Mouse (Mus musculus) intestine, embryonic 15.5 days (tissue): Measurements from ENCODE around the gene Vps8. TPM values are rescaled to one million over a fixed set of nuclear protein-coding genes. Genes with fewer than 3 reads are reported as not detected.

Source experiments
- ATAC-seq: fragments of 200-750 bp; cut with Nextera tagmentation; 2 replicates; pipeline ENCODE4 v1.8.0; 2017; ENCODE audit warnings: moderate TSS enrichment, moderate library complexity
- H3K27ac ChIP-seq: fragments of 300-500 bp; sonication (generic); 2 replicates; pipeline ENCODE4 v1.5.1; 2015; ENCODE audit warnings: mild to moderate bottlenecking, inconsistent platforms
- H3K27me3 ChIP-seq: fragments of 300-500 bp; sonication (generic); replicated peaks from 2 replicates; pipeline ENCODE4 v1.6.1; 2015; ENCODE audit warnings: inconsistent platforms
- H3K36me3 ChIP-seq: fragments of 300-500 bp; sonication (generic); 2 replicates; pipeline ENCODE4 v1.6.1; 2015; ENCODE audit warnings: inconsistent platforms
- H3K4me1 ChIP-seq: fragments of 300-500 bp; sonication (generic); replicated peaks from 2 replicates; pipeline ENCODE4 v1.6.1; 2015; ENCODE audit warnings: inconsistent platforms
- H3K4me2 ChIP-seq: fragments of 300-500 bp; sonication (generic); replicated peaks from 2 replicates; pipeline ENCODE4 v1.6.1; 2015; ENCODE audit warnings: mild to moderate bottlenecking, inconsistent platforms
- H3K4me3 ChIP-seq: fragments of 300-500 bp; sonication (generic); replicated peaks from 2 replicates; pipeline ENCODE4 v1.5.1; 2015; ENCODE audit warnings: inconsistent platforms
- H3K9ac ChIP-seq: fragments of 300-500 bp; sonication (generic); 2 replicates; pipeline ENCODE4 v1.6.1; 2015; ENCODE audit warnings: inconsistent platforms
- H3K9me3 ChIP-seq: fragments of 300-500 bp; sonication (generic); 2 replicates; pipeline ENCODE4 v1.6.1; 2016; ENCODE audit warnings: inconsistent platforms
- WGBS: fragments of 180-500 bp; shearing (Covaris S2); methylation state at CpG from one replicate; pipeline ENCODE4 v1.1.7; 2015; 5-methylcytosine and 5-hydroxymethylcytosine counted together
- polyA plus RNA-seq: library from polyadenylated mRNA; unstranded; fragments of >200 nt; fragmentation: Nextera tagmentation; extraction: Ambion mirVana; gene quantifications from 2 replicates; pipeline ENCODE4 v1.2.1, GENCODE M21; 2015

Gene Vps8
- polyA plus RNA-seq, 1 experiment from 2014 or later: 13.9 TPM

DNA sequence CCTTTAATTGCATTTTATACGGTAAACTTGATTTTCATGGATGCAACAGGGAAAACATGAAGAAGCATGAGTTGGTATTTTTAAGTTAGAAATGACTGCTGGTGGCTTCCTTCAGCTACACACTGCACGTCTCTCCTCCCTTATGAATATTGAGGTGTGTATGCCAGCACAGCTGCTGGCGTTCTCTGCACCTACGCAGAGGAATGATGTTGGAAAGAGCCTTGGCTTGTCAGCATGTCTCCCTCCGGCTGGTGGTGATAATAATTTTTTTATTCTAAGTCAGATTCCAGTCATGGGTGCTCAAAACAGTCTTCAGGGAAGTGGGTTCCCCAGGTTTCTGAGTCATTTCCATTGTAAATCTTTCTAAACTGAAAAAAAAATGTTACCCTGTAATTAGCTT, 25.5 kb downstream of the Vps8 start:
- Histone ChIP-seq H3K27ac (no peak overlapping the region), H3K4me1 (0 out of 2 replicates have a peak, but pooled peaks cover 2% of the 10 kb centered on the region), H3K36me3 (no peaks in the 10 kb centered on the region), H3K27me3 (no peaks in the 10 kb centered on the region), H3K9me3 (no peaks in the 10 kb centered on the region), H3K9ac (no peak overlapping the region), H3K4me2 (no peak overlapping the region), H3K4me3 (no peak overlapping the region)
- WGBS: 93% methylated on average over 5 of the region's 5 CpGs
- ATAC-seq: no peak

DNA sequence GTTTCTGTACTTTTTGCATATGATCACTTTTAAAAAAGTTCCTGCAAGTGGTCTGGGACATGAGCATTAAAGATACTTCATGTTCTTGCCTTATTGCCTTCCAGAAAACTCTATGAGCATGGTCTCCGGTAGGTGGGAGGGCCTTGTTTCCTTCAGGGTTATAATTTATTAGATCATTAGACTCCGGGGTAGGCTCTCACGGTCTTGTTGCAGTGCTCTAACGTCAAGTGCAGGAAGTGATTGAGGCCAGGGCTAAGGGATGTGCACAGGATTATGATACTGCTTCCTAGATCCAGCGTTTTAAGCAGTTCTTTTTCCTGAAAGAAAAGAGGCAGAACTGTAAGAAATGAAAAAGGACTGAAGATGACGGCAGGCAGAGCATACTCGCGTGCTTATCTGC, 27.0 kb downstream of the Vps8 start:
- no peaks in the 10 kb centered on the region for H3K9me3 ChIP-seq
- ATAC-seq: no peak
- H3K9ac ChIP-seq: no peak overlapping the region
- no peaks in the 10 kb centered on the region for H3K36me3 ChIP-seq
- 0 out of 2 replicates have a peak, but pooled peaks cover 2% of the 10 kb centered on the region for H3K4me1 ChIP-seq
- H3K27me3 ChIP-seq: no peaks in the 10 kb centered on the region
- 30% methylated on average over 8 of the region's 8 CpGs for WGBS
- H3K4me3 ChIP-seq: no peak overlapping the region
- H3K27ac ChIP-seq: no peak overlapping the region
- H3K4me2 ChIP-seq: no peak overlapping the region

DNA sequence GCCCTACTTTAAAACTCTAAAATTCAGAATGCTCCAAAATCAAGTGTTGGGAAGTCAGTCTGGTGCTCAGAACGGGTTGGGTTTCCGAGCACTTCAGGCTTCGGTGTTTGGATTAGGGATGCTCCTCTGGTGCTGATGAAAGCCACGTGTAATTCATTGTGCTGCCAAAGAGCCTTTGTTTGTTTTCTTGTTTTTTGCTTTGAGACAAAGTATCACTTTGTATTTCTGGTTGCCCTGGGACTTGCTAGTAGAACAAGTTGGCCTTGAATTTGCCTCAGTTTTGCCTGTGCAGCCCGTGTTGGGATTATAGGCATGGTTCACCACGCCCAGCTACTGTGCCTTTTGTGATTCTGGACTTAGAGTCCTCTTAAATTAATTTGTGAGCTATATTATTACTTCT, 29.7 kb downstream of the Vps8 start:
- Histone ChIP-seq H3K4me1 (0 out of 2 replicates have a peak, but pooled peaks cover 2% of the 10 kb centered on the region), H3K4me3 (no peak overlapping the region), H3K9ac (no peak overlapping the region), H3K27ac (no peak overlapping the region), H3K27me3 (no peaks in the 10 kb centered on the region), H3K36me3 (0 out of 2 replicates have a peak, but pooled peaks cover 3% of the 10 kb centered on the region), H3K9me3 (no peaks in the 10 kb centered on the region), H3K4me2 (no peak overlapping the region)
- WGBS: 74% methylated on average over 6 of the region's 6 CpGs
- ATAC-seq: no peak

DNA sequence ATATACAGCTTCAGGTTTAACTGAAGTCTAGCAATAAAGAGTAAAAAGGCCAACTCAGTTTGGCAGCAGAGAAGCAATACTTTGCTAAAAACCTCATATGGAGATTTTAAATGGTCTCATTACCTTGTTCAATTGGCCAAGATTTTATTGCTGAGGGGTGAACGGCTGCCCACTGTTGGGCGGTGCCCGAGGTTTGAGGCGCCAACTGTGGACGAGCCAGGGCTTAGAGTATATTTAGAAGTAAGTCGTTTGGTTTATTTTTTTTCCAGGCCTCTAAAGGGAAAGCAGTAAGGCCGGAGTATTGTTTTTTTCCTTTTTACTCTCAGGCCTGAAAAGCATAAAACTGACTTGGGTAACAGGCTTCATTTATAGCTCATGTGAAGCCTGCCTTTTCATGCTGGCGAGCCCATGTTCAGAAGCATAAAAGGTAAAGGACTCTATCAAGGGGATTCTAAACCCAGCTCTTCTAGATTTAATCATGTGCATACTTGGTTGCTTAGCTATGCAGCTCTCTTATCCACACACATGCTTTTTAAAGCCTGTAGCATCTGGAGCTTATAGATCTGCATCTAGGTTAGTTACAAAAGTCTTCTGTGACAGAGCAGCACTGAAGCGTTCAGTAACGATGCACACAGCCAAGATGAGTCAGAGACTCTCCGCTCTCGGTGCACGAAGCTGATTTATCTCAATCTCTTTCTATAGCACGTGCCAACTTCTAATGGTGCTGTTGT, 34.9 kb downstream of the Vps8 start:
- no peak overlapping the region for H3K4me2 ChIP-seq
- WGBS: 82% methylated on average over 14 of the region's 14 CpGs
- no peak for ATAC-seq
- no peaks in the 10 kb centered on the region for H3K27me3 ChIP-seq
- H3K4me3 ChIP-seq: no peak overlapping the region
- H3K9me3 ChIP-seq: no peaks in the 10 kb centered on the region
- H3K9ac ChIP-seq: no peak overlapping the region
- 0 out of 2 replicates have a peak, but pooled peaks cover 11% of the 10 kb centered on the region for H3K36me3 ChIP-seq
- H3K27ac ChIP-seq: no peak overlapping the region
- H3K4me1 ChIP-seq: no peaks in the 10 kb centered on the region

DNA sequence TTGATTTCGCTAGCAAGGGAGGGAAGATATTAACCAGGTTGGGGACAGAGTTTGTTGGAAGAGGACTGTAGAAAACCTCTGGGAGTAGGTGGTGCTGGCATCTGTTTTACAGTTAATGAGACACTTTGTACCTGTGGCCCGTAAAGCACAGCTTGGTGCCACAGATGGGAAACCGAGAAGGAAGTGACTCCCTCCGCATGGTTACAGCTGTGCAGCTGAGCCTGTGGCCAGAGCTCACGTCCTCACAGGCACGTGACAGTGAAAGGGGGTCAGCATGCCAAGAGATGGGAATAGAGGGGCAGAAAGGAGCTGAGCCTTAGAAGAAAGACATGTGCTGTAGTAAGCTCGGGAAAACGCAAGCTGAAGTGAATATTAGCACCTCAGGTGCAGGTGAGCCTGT, 43.0 kb downstream of the Vps8 start:
- H3K4me1 ChIP-seq: no peaks in the 10 kb centered on the region
- no peaks in the 10 kb centered on the region for H3K9me3 ChIP-seq
- ATAC-seq: no peak
- no peak overlapping the region for H3K4me2 ChIP-seq
- H3K36me3 ChIP-seq: peaks cover 7% of the 10 kb centered on the region
- H3K9ac ChIP-seq: no peak overlapping the region
- H3K4me3 ChIP-seq: no peak overlapping the region
- H3K27ac ChIP-seq: no peak overlapping the region
- no peaks in the 10 kb centered on the region for H3K27me3 ChIP-seq
- WGBS: 74% methylated on average over 8 of the region's 8 CpGs

DNA sequence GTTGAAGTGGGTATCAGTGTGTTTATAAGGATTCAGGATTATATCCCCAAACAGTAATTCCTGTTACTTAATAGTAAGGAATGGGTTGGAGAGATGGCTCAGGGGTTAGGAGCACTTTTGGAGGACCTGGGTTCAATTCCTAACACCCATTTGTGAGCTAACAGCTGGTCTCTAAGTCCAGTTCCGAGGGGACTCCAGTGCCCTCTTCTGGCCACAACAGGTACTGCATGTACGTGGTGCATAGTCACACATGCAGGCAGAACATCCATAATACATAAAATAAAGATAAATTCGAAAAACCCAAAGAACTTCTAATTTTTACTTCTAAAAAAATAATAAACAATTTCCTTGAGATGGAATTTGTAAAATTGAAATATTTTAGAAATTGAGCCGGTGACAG, 47.5 kb downstream of the Vps8 start:
- no peaks in the 10 kb centered on the region for H3K9me3 ChIP-seq
- no peak for ATAC-seq
- H3K27ac ChIP-seq: no peak overlapping the region
- H3K4me1 ChIP-seq: no peaks in the 10 kb centered on the region
- no peak overlapping the region for H3K4me2 ChIP-seq
- H3K36me3 ChIP-seq: peaks cover 5% of the 10 kb centered on the region
- 92% methylated on average over 4 of the region's 4 CpGs for WGBS
- H3K4me3 ChIP-seq: no peak overlapping the region
- H3K9ac ChIP-seq: no peak overlapping the region
- H3K27me3 ChIP-seq: no peaks in the 10 kb centered on the region

DNA sequence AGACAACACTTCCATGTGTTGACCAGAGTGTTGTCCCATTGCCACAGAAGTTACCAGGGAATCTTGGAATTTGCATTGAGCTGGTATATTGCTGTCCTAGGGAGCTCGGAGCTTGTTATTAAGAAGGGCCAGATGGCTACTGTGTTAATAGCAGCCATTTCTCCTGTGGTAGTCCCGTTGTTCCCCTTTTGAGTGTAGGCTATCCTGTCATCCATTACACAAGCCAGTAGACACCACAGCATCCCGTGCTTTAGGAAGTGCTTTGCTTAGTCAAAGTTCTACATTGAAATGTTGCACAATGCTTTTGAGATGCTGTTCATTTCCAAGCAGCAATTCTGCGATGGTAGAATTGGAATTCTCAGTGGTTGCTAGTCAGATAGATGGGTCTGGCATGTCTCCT, 54.2 kb downstream of the Vps8 start:
- ATAC-seq: no peak

DNA sequence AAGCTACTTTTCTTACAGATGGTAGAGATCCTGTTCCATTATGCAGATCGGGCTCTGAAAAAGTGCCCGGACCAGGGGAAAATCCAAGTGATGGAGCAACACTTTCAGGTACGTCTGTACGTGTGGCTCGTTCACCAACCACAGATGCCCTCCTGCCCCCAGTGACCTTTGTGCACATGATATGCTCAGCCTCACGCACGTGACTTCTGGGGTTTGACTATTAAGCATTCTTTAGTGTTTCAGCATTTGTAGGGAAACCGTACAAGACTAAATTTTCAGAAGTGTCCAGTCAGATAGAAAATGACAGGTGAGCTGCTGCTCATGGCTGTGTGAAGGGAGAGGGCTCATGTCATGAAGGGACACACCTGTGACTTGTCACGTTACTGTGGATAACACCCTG, 55.5 kb downstream of the Vps8 start:
- no peak overlapping the region for H3K4me3 ChIP-seq
- no peaks in the 10 kb centered on the region for H3K36me3 ChIP-seq
- no peak overlapping the region for H3K27ac ChIP-seq
- H3K9ac ChIP-seq: no peak overlapping the region
- no peak for ATAC-seq
- no peaks in the 10 kb centered on the region for H3K4me1 ChIP-seq
- WGBS: 81% methylated on average over 9 of the region's 9 CpGs
- H3K27me3 ChIP-seq: no peaks in the 10 kb centered on the region
- no peaks in the 10 kb centered on the region for H3K9me3 ChIP-seq
- no peak overlapping the region for H3K4me2 ChIP-seq

More for the DNA sequence above, 54.2 kb downstream of the Vps8 start:
- 90% methylated on average over 4 of the region's 4 CpGs for WGBS
- Histone ChIP-seq H3K27ac (no peak overlapping the region), H3K9me3 (no peaks in the 10 kb centered on the region), H3K4me1 (no peaks in the 10 kb centered on the region), H3K4me2 (no peak overlapping the region), H3K27me3 (no peaks in the 10 kb centered on the region), H3K4me3 (no peak overlapping the region), H3K36me3 (no peaks in the 10 kb centered on the region), H3K9ac (no peak overlapping the region)

DNA sequence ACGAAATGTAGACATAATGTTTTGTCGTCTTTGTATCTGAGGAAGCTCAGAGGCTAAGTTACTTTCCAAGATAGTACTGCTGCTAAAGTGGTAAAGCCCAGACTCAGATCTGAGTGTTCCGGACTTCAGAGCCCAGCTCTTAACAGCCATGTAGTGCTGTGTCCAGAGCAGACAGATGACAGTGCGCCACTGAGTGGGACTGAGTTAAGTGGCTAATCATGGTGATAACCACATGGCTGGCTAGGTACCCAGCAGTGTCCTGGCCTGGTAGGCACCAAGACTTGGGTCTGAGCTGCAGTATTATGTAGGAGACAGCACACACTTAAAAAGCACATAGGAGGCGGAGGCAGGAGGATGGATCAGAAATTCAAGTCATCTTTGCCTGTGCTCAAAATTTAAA, 60.9 kb downstream of the Vps8 start:
- Histone ChIP-seq H3K4me1 (no peaks in the 10 kb centered on the region), H3K36me3 (no peaks in the 10 kb centered on the region), H3K27ac (no peak overlapping the region), H3K27me3 (no peaks in the 10 kb centered on the region), H3K9ac (no peak overlapping the region), H3K9me3 (no peaks in the 10 kb centered on the region), H3K4me2 (no peak overlapping the region), H3K4me3 (no peak overlapping the region)
- 94% methylated on average over 5 of the region's 5 CpGs for WGBS
- no peak for ATAC-seq

DNA sequence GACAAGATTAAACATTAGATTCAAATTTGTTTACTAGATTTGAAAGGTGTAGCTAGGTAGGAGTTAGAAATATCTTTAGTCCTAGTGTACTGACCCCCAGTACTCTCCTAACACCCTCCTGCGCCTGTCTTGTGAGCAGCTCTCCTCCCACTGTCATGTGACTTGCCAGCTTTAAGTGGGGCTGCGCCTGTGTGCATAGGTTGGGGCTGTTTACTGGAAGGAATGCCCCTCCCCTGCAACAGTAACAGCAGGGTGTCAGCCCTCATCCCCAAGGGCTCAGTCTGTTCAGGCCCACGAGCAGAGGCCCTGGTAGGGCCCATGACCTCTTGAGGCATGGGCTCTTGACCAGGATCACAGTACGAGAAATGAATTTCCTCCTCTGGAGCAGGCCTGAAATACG, 62.8 kb downstream of the Vps8 start:
- no peak for ATAC-seq
- Histone ChIP-seq H3K4me1 (no peaks in the 10 kb centered on the region), H3K9me3 (no peaks in the 10 kb centered on the region)

DNA sequence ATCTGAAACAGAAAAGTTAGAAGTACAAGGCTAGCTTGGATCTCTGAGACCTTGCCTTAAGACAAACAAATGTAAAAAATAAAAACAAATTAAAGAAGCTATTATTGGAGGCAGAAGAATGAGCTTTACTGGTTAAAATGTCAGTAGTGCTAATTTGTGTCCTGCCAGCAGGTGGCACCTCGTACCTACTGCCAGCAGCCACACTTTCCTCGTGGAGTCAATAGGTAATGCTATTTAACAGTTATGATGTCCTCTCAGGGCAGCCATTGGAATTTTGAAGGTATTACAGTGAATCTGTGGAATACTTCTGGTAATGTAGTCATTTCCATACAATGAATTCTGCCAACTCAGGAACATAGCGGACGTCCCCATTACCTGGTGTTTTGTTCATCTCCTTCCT, 65.5 kb downstream of the Vps8 start:
- Histone ChIP-seq H3K9me3 (no peaks in the 10 kb centered on the region), H3K27ac (no peak overlapping the region), H3K36me3 (no peaks in the 10 kb centered on the region), H3K9ac (no peak overlapping the region), H3K4me3 (no peak overlapping the region), H3K4me1 (no peaks in the 10 kb centered on the region), H3K27me3 (no peaks in the 10 kb centered on the region), H3K4me2 (no peak overlapping the region)
- ATAC-seq: no peak
- WGBS: 50% methylated on average over 4 of the region's 4 CpGs

More for the DNA sequence above, 62.8 kb downstream of the Vps8 start:
- Histone ChIP-seq H3K9ac (no peak overlapping the region), H3K4me3 (no peak overlapping the region), H3K36me3 (no peaks in the 10 kb centered on the region), H3K27me3 (no peaks in the 10 kb centered on the region), H3K4me2 (no peak overlapping the region), H3K27ac (no peak overlapping the region)
- WGBS: 56% methylated on average over 5 of the region's 5 CpGs

DNA sequence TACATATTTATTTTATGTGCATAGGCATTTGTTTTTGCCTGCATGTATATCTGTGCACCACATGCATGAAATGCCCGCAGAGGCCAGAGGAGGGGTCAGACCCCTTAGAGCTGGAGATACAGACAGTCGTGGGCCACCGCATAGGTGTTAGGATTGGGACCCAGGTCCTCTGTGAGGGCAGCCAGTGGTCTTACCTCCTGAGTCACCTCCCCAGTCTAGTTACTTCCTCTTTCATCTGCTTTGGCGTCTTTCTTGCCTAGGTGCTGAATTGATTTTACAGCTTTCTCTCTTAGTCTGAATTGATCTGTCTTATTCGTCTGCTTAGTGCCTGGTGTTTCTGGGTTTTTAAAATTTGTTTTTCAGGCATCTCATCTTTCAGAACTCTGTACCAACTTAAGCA, 69.4 kb downstream of the Vps8 start:
- H3K27me3 ChIP-seq: no peaks in the 10 kb centered on the region
- no peaks in the 10 kb centered on the region for H3K4me1 ChIP-seq
- no peaks in the 10 kb centered on the region for H3K9me3 ChIP-seq
- no peak overlapping the region for H3K27ac ChIP-seq
- ATAC-seq: no peak
- WGBS: 77% methylated on average over 5 of the region's 5 CpGs
- H3K4me3 ChIP-seq: no peak overlapping the region
- H3K4me2 ChIP-seq: no peak overlapping the region
- H3K36me3 ChIP-seq: no peaks in the 10 kb centered on the region
- no peak overlapping the region for H3K9ac ChIP-seq

DNA sequence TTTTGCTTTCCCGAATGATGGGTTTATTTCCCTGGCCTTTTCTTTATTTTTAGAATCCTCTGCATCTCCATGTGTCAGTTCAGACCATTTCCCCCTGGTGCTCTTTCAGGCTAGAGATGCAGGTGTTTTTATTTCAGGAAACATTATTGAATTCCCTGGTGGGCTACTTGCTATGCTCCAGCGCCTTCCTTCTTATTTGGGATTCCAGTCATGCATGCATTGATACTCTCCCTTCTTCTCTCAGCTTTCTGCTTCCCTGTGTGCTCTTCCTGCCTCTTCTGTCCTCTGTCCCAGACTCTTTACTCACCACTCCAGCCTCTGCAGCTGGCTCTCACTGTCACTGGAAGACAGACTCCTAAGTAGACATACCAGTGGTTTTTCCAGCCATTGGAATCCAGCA, 70.0 kb downstream of the Vps8 start:
- Histone ChIP-seq H3K4me2 (no peak overlapping the region), H3K36me3 (no peaks in the 10 kb centered on the region), H3K4me3 (no peak overlapping the region), H3K27ac (no peak overlapping the region), H3K27me3 (no peaks in the 10 kb centered on the region), H3K9ac (no peak overlapping the region), H3K4me1 (no peaks in the 10 kb centered on the region), H3K9me3 (no peaks in the 10 kb centered on the region)
- WGBS: 82% methylated on average over 2 of the region's 2 CpGs
- ATAC-seq: no peak
